Comparison of ENCODE assay signal across 33 mouse cellular contexts in the genomic region with DNA sequence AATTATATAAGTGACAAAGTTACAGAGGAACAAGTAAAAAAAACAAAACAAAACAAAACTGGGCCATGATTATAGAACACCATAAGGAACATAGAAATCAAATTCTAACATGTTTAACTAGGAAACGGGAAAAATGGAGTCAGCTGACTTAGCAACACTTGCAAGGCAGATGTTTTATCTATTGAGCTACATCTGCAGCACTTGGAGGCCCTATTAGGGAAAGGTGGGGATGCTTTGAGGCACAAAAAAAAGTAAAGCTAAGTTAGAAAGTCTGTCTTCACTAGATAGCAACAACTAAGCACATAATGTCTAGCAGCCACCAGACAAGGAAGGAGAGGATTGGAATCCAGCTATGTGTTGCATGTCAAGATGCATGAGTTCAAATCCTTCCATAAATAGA. TPM values are rescaled to one million over a fixed set of nuclear protein-coding genes. Genes with fewer than 3 reads are reported as not detected.
DNase-seq lines count a peak whose midpoint lies in the region; ATAC-seq and TF ChIP-seq lines count a peak whose summit lies in the region.
"Had no signal": no experiment of that assay in that cellular context is flagged by ENCODE, and none has a peak within 500 bp of the region (broad histone marks: within the 10 kb centered on the region; RNA-seq: fewer than 3 reads in every experiment).

No protein-coding gene starts in this region.

- H3K4me3 ChIP-seq in MEL (ENCODE audit: control insufficient read depth in 1 of 2, insufficient read depth in 1 of 2, low read depth in 2 of 2, low read length in 2 of 2) = no peak overlapping the region
- no peak overlapping the region for H3K4me3 ChIP-seq in liver, embryonic 13.5 days (replicated peaks)
- no peak overlapping the region for H3K4me3 ChIP-seq in kidney, embryonic 14.5 days (ENCODE audit: low read length)
- no peak overlapping the region for H3K4me3 ChIP-seq in midbrain, embryonic 13.5 days (replicated peaks)
- H3K4me3 ChIP-seq in layer of hippocampus, adult 2 months = no peak overlapping the region
- H3K4me3 ChIP-seq: embryonic facial prominence, embryonic 10.5 days; embryonic facial prominence, embryonic 15.5 days; heart, embryonic 10.5 days; heart, embryonic 15.5 days; hindbrain, embryonic 12.5 days; intestine, embryonic 15.5 days; left cerebral cortex, adult 2 months; limb, embryonic 13.5 days; midbrain, embryonic 10.5 days had no signal

- DNase-seq in MEL (ENCODE audit: low read depth, low spot score) = peak; percentile 64
- DNase-seq in c-Kit-positive CD71-positive TER-119-positive erythroid progenitor cells, embryonic 14.5 days (ENCODE audit: low spot score) = peak; percentile 71
- peak; percentile 56 for DNase-seq in liver, embryonic 13.5 days
- DNase-seq in layer of hippocampus, adult 2 months (ENCODE audit: low spot score in 2 of 2) = no peak
- DNase-seq: adrenal gland, adult 2 months; cerebellum, adult 18-20 months; cerebellum, postnatal 10 days; gastrocnemius, postnatal 14 days; kidney, adult 8-10 months; kidney, postnatal 10 days; lung, adult 2 months; lung, postnatal 10 days; right cerebral cortex, postnatal 4 days; thymus, adult 18-20 months; thymus, postnatal 25 days had no signal

- H3K27ac ChIP-seq in MEL (ENCODE audit: control insufficient read depth, low read depth, low read length) = no peak overlapping the region
- peak overlapping the region; percentile 90 for H3K27ac ChIP-seq in liver, embryonic 13.5 days
- H3K27ac ChIP-seq in kidney, embryonic 14.5 days (ENCODE audit: low read depth, low read length) = no peak overlapping the region
- no peak overlapping the region for H3K27ac ChIP-seq in midbrain, embryonic 13.5 days
- H3K27ac ChIP-seq in layer of hippocampus, adult 2 months = no peak overlapping the region
- H3K27ac ChIP-seq: embryonic facial prominence, embryonic 10.5 days; embryonic facial prominence, embryonic 15.5 days; heart, embryonic 10.5 days; heart, embryonic 15.5 days; hindbrain, embryonic 12.5 days; hindbrain, postnatal 0 days; intestine, embryonic 15.5 days; left cerebral cortex, adult 2 months; limb, embryonic 13.5 days; macrophage; midbrain, embryonic 10.5 days; stomach, postnatal 0 days had no signal

- 33% methylated on average over 1 of the region's 1 CpGs for WGBS in liver, embryonic 13.5 days (ENCODE audit: insufficient replicate concordance)
- WGBS in kidney, embryonic 14.5 days = 65% methylated on average over 1 of the region's 1 CpGs
- 79% methylated on average over 1 of the region's 1 CpGs for WGBS in midbrain, embryonic 13.5 days

- peak; percentile 95 for ATAC-seq in liver, embryonic 13.5 days (ENCODE audit: low read depth)
- ATAC-seq in megakaryocyte progenitor cell, adult 5-6 weeks (replicated peaks; ENCODE audit: poor library complexity) = peak; percentile 92
- no peak for ATAC-seq in kidney, embryonic 14.5 days (ENCODE audit: low FRiP score, low TSS enrichment)
- no peak for ATAC-seq in midbrain, embryonic 13.5 days
- ATAC-seq: activated CD4-positive, CD25-positive, alpha-beta regulatory T cell, adult 4 months; forebrain, embryonic 14.5 days; hindbrain, postnatal 0 days; intestine, embryonic 15.5 days; midbrain, embryonic 16.5 days had no signal

- no peak for TF ChIP-seq CTCF in MEL (IDR thresholded peaks at IDR 0.05 in 2 of 3, conservative IDR thresholded peaks at IDR 0.05 in 1 of 3; ENCODE audit: control insufficient read depth in 1 of 3, insufficient read depth in 1 of 3, low read depth in 2 of 3, low read length in 3 of 3, poor library complexity in 1 of 3, severe bottlenecking in 1 of 3)
- TF ChIP-seq CTCF in layer of hippocampus, adult 2 months (conservative IDR thresholded peaks at IDR 0.05) = no peak

- H3K27me3 ChIP-seq in MEL (ENCODE audit: control insufficient read depth in 1 of 2, insufficient read depth in 2 of 2, low read length in 2 of 2) = no peaks in the 10 kb centered on the region
- H3K27me3 ChIP-seq in liver, embryonic 13.5 days = no peaks in the 10 kb centered on the region
- H3K27me3 ChIP-seq in kidney, embryonic 14.5 days (ENCODE audit: control insufficient read depth, insufficient read depth, low read length) = no peaks in the 10 kb centered on the region
- peaks cover 6% of the 10 kb centered on the region; the same call in 1 of the 2 replicates for H3K27me3 ChIP-seq in midbrain, embryonic 13.5 days
- H3K27me3 ChIP-seq: embryonic facial prominence, embryonic 15.5 days; heart, embryonic 15.5 days; hindbrain, embryonic 12.5 days; intestine, embryonic 15.5 days; limb, embryonic 13.5 days had no signal

- peaks cover 3 to 4% of the 10 kb centered on the region in 2 experiments; a peak in 2 of 4 replicates for H3K4me1 ChIP-seq in MEL (ENCODE audit: control insufficient read depth in 1 of 2, insufficient read depth in 2 of 2, low read length in 2 of 2)
- H3K4me1 ChIP-seq in liver, embryonic 13.5 days (replicated peaks) = peaks cover 33% of the 10 kb centered on the region
- no peaks in the 10 kb centered on the region for H3K4me1 ChIP-seq in kidney, embryonic 14.5 days (ENCODE audit: control insufficient read depth, insufficient read depth, low read length)
- no peaks in the 10 kb centered on the region for H3K4me1 ChIP-seq in midbrain, embryonic 13.5 days (replicated peaks)
- H3K4me1 ChIP-seq: embryonic facial prominence, embryonic 10.5 days; embryonic facial prominence, embryonic 15.5 days; heart, embryonic 10.5 days; heart, embryonic 15.5 days; hindbrain, embryonic 12.5 days; intestine, embryonic 15.5 days; limb, embryonic 13.5 days; midbrain, embryonic 10.5 days had no signal

- H3K36me3 ChIP-seq in MEL (ENCODE audit: control insufficient read depth in 1 of 2, insufficient read depth in 2 of 2, low read length in 2 of 2) = peaks cover under 1 to 10% of the 10 kb centered on the region in 2 experiments; a peak in 2 of 4 replicates
- H3K36me3 ChIP-seq in liver, embryonic 13.5 days = no peaks in the 10 kb centered on the region
- no peaks in the 10 kb centered on the region for H3K36me3 ChIP-seq in kidney, embryonic 14.5 days (ENCODE audit: control insufficient read depth, insufficient read depth, low read length)
- H3K36me3 ChIP-seq in midbrain, embryonic 13.5 days = 0 out of 2 replicates have a peak, but pooled peaks cover 2% of the 10 kb centered on the region
- H3K36me3 ChIP-seq: embryonic facial prominence, embryonic 10.5 days; embryonic facial prominence, embryonic 15.5 days; heart, embryonic 10.5 days; heart, embryonic 15.5 days; hindbrain, embryonic 12.5 days; intestine, embryonic 15.5 days; limb, embryonic 13.5 days had no signal

- TF ChIP-seq POLR2A in MEL (IDR thresholded peaks at IDR 0.05; ENCODE audit: control insufficient read depth in 1 of 2, insufficient read depth in 1 of 2, low read depth in 1 of 2, low read length in 2 of 2, poor library complexity in 1 of 2) = no peak

- H3K4me2 ChIP-seq in liver, embryonic 13.5 days = peak overlapping the region; percentile 19
- no peak overlapping the region for H3K4me2 ChIP-seq in kidney, embryonic 14.5 days (replicated peaks; ENCODE audit: low read depth, low read length)
- H3K4me2 ChIP-seq in midbrain, embryonic 13.5 days (replicated peaks) = no peak overlapping the region
- H3K4me2 ChIP-seq: embryonic facial prominence, embryonic 15.5 days; heart, embryonic 15.5 days; hindbrain, embryonic 12.5 days; intestine, embryonic 15.5 days; limb, embryonic 13.5 days had no signal

- TF ChIP-seq EP300 in MEL (IDR thresholded peaks at IDR 0.05; ENCODE audit: low read depth in 1 of 2, low read length in 2 of 2) = peak; percentile 62 to 72

- no peaks in the 10 kb centered on the region for H3K9me3 ChIP-seq in MEL (replicated peaks; ENCODE audit: insufficient read depth, low read length)
- H3K9me3 ChIP-seq in liver, embryonic 13.5 days (replicated peaks) = no peaks in the 10 kb centered on the region
- no peaks in the 10 kb centered on the region for H3K9me3 ChIP-seq in kidney, embryonic 14.5 days (ENCODE audit: control insufficient read depth, low read length)
- H3K9me3 ChIP-seq in midbrain, embryonic 13.5 days = no peaks in the 10 kb centered on the region
- H3K9me3 ChIP-seq: embryonic facial prominence, embryonic 10.5 days; embryonic facial prominence, embryonic 15.5 days; heart, embryonic 10.5 days; heart, embryonic 15.5 days; hindbrain, embryonic 12.5 days; intestine, embryonic 15.5 days; limb, embryonic 13.5 days; midbrain, embryonic 10.5 days had no signal

- H3K79me2 ChIP-seq in MEL (ENCODE audit: control insufficient read depth, insufficient read depth, low read length, poor library complexity) = no peaks in the 10 kb centered on the region

- TF ChIP-seq RAD21 in MEL (IDR thresholded peaks at IDR 0.05; ENCODE audit: low read depth, low read length) = no peak

- H3K9ac ChIP-seq in MEL (ENCODE audit: control insufficient read depth, low read depth, low read length, poor library complexity, severe bottlenecking) = no peak overlapping the region
- no peak overlapping the region for H3K9ac ChIP-seq in liver, embryonic 13.5 days
- H3K9ac ChIP-seq in kidney, embryonic 14.5 days (ENCODE audit: low read depth, low read length) = no peak overlapping the region
- H3K9ac ChIP-seq in midbrain, embryonic 13.5 days (replicated peaks) = no peak overlapping the region
- H3K9ac ChIP-seq: embryonic facial prominence, embryonic 15.5 days; heart, embryonic 15.5 days; hindbrain, embryonic 12.5 days; intestine, embryonic 15.5 days; limb, embryonic 13.5 days had no signal

TF ChIP-seq in MEL, 35 proteins besides CTCF, POLR2A, EP300 and RAD21 (continues in another document):
- no peak for TF ChIP-seq UBTF (IDR thresholded peaks at IDR 0.05; ENCODE audit: borderline replicate concordance, insufficient read depth, low read depth, low read length)
- no peak for TF ChIP-seq MAZ (IDR thresholded peaks at IDR 0.05; ENCODE audit: low read depth, low read length)
- peak; percentile 73 for TF ChIP-seq USF1 (IDR thresholded peaks at IDR 0.05; ENCODE audit: low read depth, low read length)
- peak; percentile 72 for TF ChIP-seq TCF12 (IDR thresholded peaks at IDR 0.05; ENCODE audit: low read depth, low read length)
- peak; percentile 70 for TF ChIP-seq ZNF384 (IDR thresholded peaks at IDR 0.05; ENCODE audit: low read depth, low read length)
- no peak for TF ChIP-seq SMC3 (IDR thresholded peaks at IDR 0.05; ENCODE audit: low read depth, low read length)
- TF ChIP-seq TAL1 (IDR thresholded peaks at IDR 0.05; ENCODE audit: low read length) = peak; percentile 64
- no peak for TF ChIP-seq MXI1 (IDR thresholded peaks at IDR 0.05; ENCODE audit: low read depth, low read length)

RNA-seq across cellular contexts. Expression of a gene that starts 29.6 kb away (rescaled TPM):
- 16.0 and 18.6 TPM in 2 replicates for total RNA-seq in MEL (2012; rRNA removed)
- 10 to 100 TPM in 1 of 2 experiments, not detected in 1; 37.7 TPM for polyA plus RNA-seq in MEL (2012; ENCODE audit: insufficient read depth in 1 of 2, insufficient read length in 2 of 2, low read depth in 1 of 2, low replicate concordance in 2 of 2, missing spikeins in 1 of 2)
- 10.7 and 14.3 TPM in 2 replicates for polyA plus RNA-seq in liver, embryonic 13.5 days (2015; fragmentation: Nextera tagmentation; extraction: Ambion mirVana)
- 92.6 and 99.8 TPM in 2 replicates for total RNA-seq in megakaryocyte progenitor cell, adult 5-6 weeks (2015)
- total RNA-seq in megakaryocyte progenitor cell, adult 5-6 weeks (2017) = 105 and 107 TPM in 2 replicates
- 28.0 and 41.5 TPM in 2 replicates for polyA plus RNA-seq in kidney, embryonic 14.5 days (2014; fragmentation: Nextera tagmentation; extraction: Ambion mirVana)
- 37.6 and 39.3 TPM in 2 replicates for polyA plus RNA-seq in midbrain, embryonic 13.5 days (2015; fragmentation: Nextera tagmentation; extraction: Ambion mirVana)
- 10 to 100 TPM; 37.2 to 37.3 TPM for total RNA-seq in layer of hippocampus, adult 2 months (2021)

Comparison
In these comparisons a context has a peak if more than half of its experiments do, and no peak if none do; other contexts are left out.
1. DNase-seq: peak in MEL (single experiment), c-Kit-positive CD71-positive TER-119-positive erythroid progenitor cells, embryonic 14.5 days (single experiment) and liver, embryonic 13.5 days (single experiment); none in layer of hippocampus, adult 2 months (0 of 2).
2. ATAC-seq: peak in liver, embryonic 13.5 days (single experiment) and megakaryocyte progenitor cell, adult 5-6 weeks (single experiment); none in kidney, embryonic 14.5 days (single experiment) and midbrain, embryonic 13.5 days (single experiment).